Mouse (Mus musculus): ENCODE measurements around the gene Kcnc2. TPM values are rescaled to one million over a fixed set of nuclear protein-coding genes. Genes with fewer than 3 reads are reported as not detected.
A peak's percentile ranks its signal among the peaks of the same experiment; 100 is the strongest.

The Kcnc2 gene
- polyA plus RNA-seq, 1 experiment: 0.09 TPM

DNA sequence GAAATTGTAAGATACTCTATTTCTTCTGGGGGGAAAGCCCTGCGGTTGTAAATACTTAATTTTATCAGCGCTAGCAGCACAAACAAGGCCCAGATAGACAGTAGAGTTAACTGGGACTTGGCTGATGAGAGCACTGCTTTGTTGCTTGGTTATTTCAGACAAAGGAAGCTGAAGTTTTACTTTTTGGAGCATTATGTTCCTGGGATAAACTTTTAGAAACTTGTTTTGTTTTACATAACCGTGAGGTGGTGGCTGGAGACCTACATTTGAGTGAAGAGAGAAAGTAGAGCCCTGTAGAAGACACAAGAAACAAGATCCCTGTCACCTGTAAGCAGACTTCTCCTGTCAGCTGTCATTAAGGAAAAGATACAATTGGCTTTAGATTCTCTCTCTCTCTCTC is 1.4 kb upstream of the Kcnc2 start:
- Histone ChIP-seq H3K4me3 (ENCODE audit: low read depth, low read length) (no peak overlapping the region), H3K27ac (ENCODE audit: insufficient read depth, low read depth, low read length) (no peak overlapping the region), H3K36me3 (ENCODE audit: control insufficient read depth, insufficient read depth, low read length) (no peaks in the 10 kb centered on the region), H3K27me3 (ENCODE audit: control insufficient read depth, insufficient read depth, low read length) (peaks cover 23% of the 10 kb centered on the region), H3K4me1 (ENCODE audit: control insufficient read depth, insufficient read depth, insufficient read length, low read length) (no peaks in the 10 kb centered on the region)
- TF ChIP-seq CTCF (IDR thresholded peaks at IDR 0.05; ENCODE audit: extremely low read depth, insufficient read length, insufficient replicate concordance, low read depth, low read length) (no peak), POLR2A (IDR thresholded peaks at IDR 0.05; ENCODE audit: low read depth, low read length) (no peak)
- WGBS: 65% methylated on average over 3 of the region's 3 CpGs

- Histone ChIP-seq H3K27me3 (ENCODE audit: control insufficient read depth, insufficient read depth, low read length) (peaks cover 23% of the 10 kb centered on the region), H3K4me1 (ENCODE audit: control insufficient read depth, insufficient read depth, insufficient read length, low read length) (no peaks in the 10 kb centered on the region), H3K36me3 (ENCODE audit: control insufficient read depth, insufficient read depth, low read length) (no peaks in the 10 kb centered on the region), H3K4me3 (ENCODE audit: low read depth, low read length) (peak overlapping the region; percentile 3; the same call in 1 of the 2 replicates), H3K27ac (ENCODE audit: insufficient read depth, low read depth, low read length) (no peak overlapping the region)
- WGBS: 3% methylated on average over 43 of the region's 43 CpGs
- TF ChIP-seq CTCF (IDR thresholded peaks at IDR 0.05; ENCODE audit: extremely low read depth, insufficient read length, insufficient replicate concordance, low read depth, low read length) (no peak), POLR2A (IDR thresholded peaks at IDR 0.05; ENCODE audit: low read depth, low read length) (no peak)
These were observed 761 bp upstream of the Kcnc2 start for GRCm38 (mm10) chr10:112269939-112270781.

GRCm38 (mm10) chr10:112271803-112272165 is 863 bp downstream of the Kcnc2 start:
- WGBS: 4% methylated on average over 36 of the region's 36 CpGs
- H3K4me3 ChIP-seq (ENCODE audit: low read depth, low read length): no peak overlapping the region
- no peaks in the 10 kb centered on the region for H3K4me1 ChIP-seq (ENCODE audit: control insufficient read depth, insufficient read depth, insufficient read length, low read length)
- H3K36me3 ChIP-seq (ENCODE audit: control insufficient read depth, insufficient read depth, low read length): no peaks in the 10 kb centered on the region
- H3K27me3 ChIP-seq (ENCODE audit: control insufficient read depth, insufficient read depth, low read length): peaks cover 23% of the 10 kb centered on the region
- H3K27ac ChIP-seq (ENCODE audit: insufficient read depth, low read depth, low read length): no peak overlapping the region
- no peak for TF ChIP-seq POLR2A (IDR thresholded peaks at IDR 0.05; ENCODE audit: low read depth, low read length)
- no peak for TF ChIP-seq CTCF (IDR thresholded peaks at IDR 0.05; ENCODE audit: extremely low read depth, insufficient read length, insufficient replicate concordance, low read depth, low read length)

DNA sequence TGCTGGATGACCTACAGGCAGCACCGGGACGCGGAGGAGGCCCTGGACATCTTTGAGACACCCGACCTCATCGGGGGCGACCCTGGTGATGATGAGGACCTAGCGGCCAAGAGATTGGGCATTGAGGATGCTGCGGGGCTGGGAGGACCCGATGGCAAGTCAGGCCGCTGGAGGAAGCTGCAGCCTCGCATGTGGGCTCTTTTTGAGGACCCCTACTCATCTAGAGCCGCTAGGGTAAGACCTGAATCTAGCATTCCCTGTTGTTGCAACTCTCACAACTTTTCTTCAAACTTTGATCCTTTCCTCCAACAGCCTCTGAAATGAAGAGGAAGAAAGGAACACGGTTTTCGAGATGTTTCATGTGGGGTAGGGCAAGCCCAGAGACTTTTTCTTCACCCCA is 1.2 kb downstream of the Kcnc2 start:
- H3K4me1 ChIP-seq (ENCODE audit: control insufficient read depth, insufficient read depth, insufficient read length, low read length): no peaks in the 10 kb centered on the region
- H3K27ac ChIP-seq (ENCODE audit: insufficient read depth, low read depth, low read length): no peak overlapping the region
- peaks cover 23% of the 10 kb centered on the region for H3K27me3 ChIP-seq (ENCODE audit: control insufficient read depth, insufficient read depth, low read length)
- TF ChIP-seq CTCF (IDR thresholded peaks at IDR 0.05; ENCODE audit: extremely low read depth, insufficient read length, insufficient replicate concordance, low read depth, low read length) (no peak), POLR2A (IDR thresholded peaks at IDR 0.05; ENCODE audit: low read depth, low read length) (no peak)
- H3K4me3 ChIP-seq (ENCODE audit: low read depth, low read length): no peak overlapping the region
- 15% methylated on average over 14 of the region's 14 CpGs for WGBS
- H3K36me3 ChIP-seq (ENCODE audit: control insufficient read depth, insufficient read depth, low read length): no peaks in the 10 kb centered on the region

DNA sequence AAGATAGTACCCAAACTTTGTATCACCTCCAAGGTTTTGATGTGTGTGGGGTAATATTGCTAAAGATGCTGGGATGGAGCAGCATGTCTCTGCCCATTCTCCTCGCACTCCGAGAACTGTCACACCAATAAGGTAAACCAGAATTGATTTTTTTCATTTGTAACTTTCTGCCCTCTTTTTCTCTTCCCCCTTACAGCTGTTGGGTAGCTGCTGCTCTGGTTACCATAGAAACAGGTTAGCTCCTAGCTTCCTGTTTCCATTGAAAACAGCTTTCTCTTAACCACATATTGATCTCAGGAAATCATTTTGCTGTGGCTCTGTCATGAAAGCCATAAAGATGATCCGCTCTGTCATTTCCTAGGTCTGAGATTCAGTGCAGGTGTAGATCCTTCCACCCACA is 7.1 kb downstream of the Kcnc2 start:
- 76% methylated on average over 3 of the region's 3 CpGs for WGBS
- H3K36me3 ChIP-seq (ENCODE audit: control insufficient read depth, insufficient read depth, low read length): no peaks in the 10 kb centered on the region
- no peaks in the 10 kb centered on the region for H3K27me3 ChIP-seq (ENCODE audit: control insufficient read depth, insufficient read depth, low read length)
- H3K27ac ChIP-seq (ENCODE audit: insufficient read depth, low read depth, low read length): no peak overlapping the region
- no peak overlapping the region for H3K4me3 ChIP-seq (ENCODE audit: low read depth, low read length)
- H3K4me1 ChIP-seq (ENCODE audit: control insufficient read depth, insufficient read depth, insufficient read length, low read length): no peaks in the 10 kb centered on the region
- no peak for TF ChIP-seq POLR2A (IDR thresholded peaks at IDR 0.05; ENCODE audit: low read depth, low read length)
- no peak for TF ChIP-seq CTCF (IDR thresholded peaks at IDR 0.05; ENCODE audit: extremely low read depth, insufficient read length, insufficient replicate concordance, low read depth, low read length)

- 42% methylated on average over 11 of the region's 11 CpGs for WGBS
- H3K27me3 ChIP-seq (ENCODE audit: control insufficient read depth, insufficient read depth, low read length): no peaks in the 10 kb centered on the region
- TF ChIP-seq CTCF (IDR thresholded peaks at IDR 0.05; ENCODE audit: extremely low read depth, insufficient read length, insufficient replicate concordance, low read depth, low read length) (no peak), POLR2A (IDR thresholded peaks at IDR 0.05; ENCODE audit: low read depth, low read length) (no peak)
These were observed 44.2 kb downstream of the Kcnc2 start for GRCm38 (mm10) chr10:112315136-112315535.

GRCm38 (mm10) chr10:112317783-112318182 is 46.9 kb downstream of the Kcnc2 start:
- Histone ChIP-seq H3K4me3 (ENCODE audit: low read depth, low read length) (no peak overlapping the region), H3K27me3 (ENCODE audit: control insufficient read depth, insufficient read depth, low read length) (no peaks in the 10 kb centered on the region), H3K27ac (ENCODE audit: insufficient read depth, low read depth, low read length) (no peak overlapping the region), H3K4me1 (ENCODE audit: control insufficient read depth, insufficient read depth, insufficient read length, low read length) (no peaks in the 10 kb centered on the region), H3K36me3 (ENCODE audit: control insufficient read depth, insufficient read depth, low read length) (no peaks in the 10 kb centered on the region)
- TF ChIP-seq POLR2A (IDR thresholded peaks at IDR 0.05; ENCODE audit: low read depth, low read length) (no peak), CTCF (IDR thresholded peaks at IDR 0.05; ENCODE audit: extremely low read depth, insufficient read length, insufficient replicate concordance, low read depth, low read length) (no peak)
- WGBS: 81% methylated on average over 1 of the region's 1 CpGs

More at GRCm38 (mm10) chr10:112315136-112315535, 44.2 kb downstream of the Kcnc2 start:
- no peak overlapping the region for H3K27ac ChIP-seq (ENCODE audit: insufficient read depth, low read depth, low read length)
- no peak overlapping the region for H3K4me3 ChIP-seq (ENCODE audit: low read depth, low read length)
- H3K36me3 ChIP-seq (ENCODE audit: control insufficient read depth, insufficient read depth, low read length): no peaks in the 10 kb centered on the region
- H3K4me1 ChIP-seq (ENCODE audit: control insufficient read depth, insufficient read depth, insufficient read length, low read length): no peaks in the 10 kb centered on the region

All from small intestine, adult 2 months (tissue).